Mouse (Mus musculus): ENCODE data around the gene Rin2. TPM values are rescaled to one million over a fixed set of nuclear protein-coding genes. Genes with fewer than 3 reads are reported as not detected.

The Rin2 gene
- total RNA-seq, 2 experiments from 2014 or later: 20.5 to 25.9 TPM

DNA sequence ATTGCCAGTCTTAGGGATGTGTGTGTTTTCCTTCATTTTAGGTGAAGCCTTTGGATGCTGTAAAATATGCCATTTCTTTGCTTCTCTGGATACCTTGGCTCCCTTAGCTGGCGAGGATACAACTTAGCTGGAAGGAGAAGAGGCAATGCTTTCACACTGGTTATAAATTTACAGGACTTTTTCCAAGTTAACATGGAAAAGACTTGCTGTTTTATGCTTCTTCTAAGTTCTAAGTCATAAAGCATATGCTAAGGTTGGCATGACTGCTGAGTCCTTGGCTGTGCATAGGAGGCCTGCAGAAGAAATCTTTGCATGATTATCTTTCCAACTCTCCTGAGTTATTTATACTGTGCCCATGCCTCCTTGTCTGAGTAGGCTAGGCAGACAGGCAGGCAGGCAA, 49.3 kb downstream of the Rin2 start:
- intact Hi-C loops (cut with DNase I): no loop called here
- DNase-seq (ENCODE audit: low spot score): no peak

DNA sequence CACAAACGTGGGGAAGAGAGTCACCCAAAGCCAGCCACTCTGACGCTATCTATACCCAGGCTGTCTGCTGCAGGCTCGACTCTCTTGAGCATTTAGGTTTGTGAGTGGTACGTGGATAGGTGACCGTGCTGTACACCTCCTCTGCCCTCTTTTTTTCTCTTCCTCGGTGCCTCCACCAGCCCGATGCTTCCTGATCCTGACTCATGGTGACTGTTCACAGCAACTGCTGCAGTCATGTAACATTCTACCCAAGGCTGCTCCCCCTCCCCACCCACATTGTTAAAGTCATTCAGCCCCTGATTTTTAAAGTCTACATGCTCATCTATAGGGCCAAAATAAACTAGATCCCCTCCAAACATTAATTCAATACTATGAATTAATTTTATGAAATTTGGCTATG, 54.4 kb downstream of the Rin2 start:
- intact Hi-C loops (cut with DNase I): no loop called here
- no peak for DNase-seq (ENCODE audit: low spot score)

DNA sequence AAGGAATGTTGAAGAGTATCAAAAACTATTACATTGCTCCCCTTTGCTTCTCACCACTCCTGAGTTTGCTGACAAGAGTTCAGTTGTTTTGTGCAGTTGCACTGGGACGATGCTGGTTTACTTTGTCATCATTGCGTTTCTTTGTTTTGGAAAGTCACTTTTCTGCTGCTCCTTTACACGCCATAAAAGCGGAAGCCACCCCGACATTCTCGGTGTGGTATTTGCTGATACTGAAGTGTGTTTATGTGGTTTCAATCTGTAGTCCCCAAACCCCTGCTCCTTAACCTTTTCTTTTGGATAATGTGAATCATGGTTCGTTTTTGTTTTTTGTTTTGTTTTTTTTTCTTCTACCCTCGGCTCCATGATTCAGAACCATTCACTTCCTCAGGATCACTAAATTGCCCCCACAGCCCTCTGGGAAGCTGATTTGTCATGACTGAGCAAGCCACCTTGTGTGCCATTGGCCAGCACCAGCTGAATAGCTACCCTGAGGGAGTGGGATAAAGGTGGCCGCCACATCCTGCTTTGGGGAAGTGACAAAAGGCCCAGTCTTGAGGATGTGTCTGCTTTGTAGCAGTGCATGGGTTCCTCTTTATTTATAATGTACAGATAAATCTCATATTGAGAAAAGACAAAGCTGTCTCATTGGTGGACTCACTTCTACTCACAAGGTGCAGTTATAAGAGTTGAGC, 55.3 kb downstream of the Rin2 start:
- no peak for DNase-seq (ENCODE audit: low spot score)
- intact Hi-C loops (cut with DNase I): no loop called here

DNA sequence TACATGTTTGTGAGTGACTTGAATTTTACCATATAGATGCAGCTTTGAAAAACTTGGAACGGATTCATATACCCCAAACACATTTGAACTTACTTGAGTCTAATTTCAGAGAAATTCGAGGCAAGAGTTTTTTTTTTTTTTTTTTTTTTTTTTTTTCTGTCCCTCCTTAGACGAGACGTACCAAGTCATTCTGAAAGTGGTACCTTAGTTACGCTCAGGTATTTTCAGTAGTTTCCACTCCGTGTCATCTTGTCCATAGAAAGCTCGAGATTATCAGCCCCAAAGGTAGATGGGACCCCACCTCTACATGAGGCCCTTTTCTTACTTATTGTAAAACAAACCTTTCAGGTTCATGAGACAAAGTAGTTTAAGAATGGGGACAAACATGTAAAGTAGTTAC, 55.9 kb downstream of the Rin2 start:
- no peak for DNase-seq (ENCODE audit: low spot score)
- intact Hi-C loops (cut with DNase I): no loop called here

DNA sequence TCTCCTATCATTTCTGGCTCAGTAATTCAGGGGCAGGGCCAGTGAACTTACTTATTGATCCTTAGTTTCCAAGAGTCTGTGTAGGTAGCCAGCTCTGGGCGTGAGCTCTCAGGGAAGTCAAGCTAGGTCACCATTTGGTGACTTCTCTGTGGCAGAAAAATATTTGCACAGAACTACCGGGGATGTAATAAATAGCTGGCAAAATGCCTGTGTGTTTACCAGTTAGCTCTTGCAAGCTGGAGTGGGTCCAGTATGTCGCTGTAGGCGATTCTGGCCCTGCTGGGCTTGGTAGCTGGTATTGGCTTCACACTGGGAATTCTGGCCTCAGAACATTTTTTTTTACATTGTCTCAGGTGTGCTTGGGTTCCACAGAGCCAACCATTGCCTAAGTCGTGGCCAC, 60.1 kb downstream of the Rin2 start:
- intact Hi-C loops (cut with DNase I): no loop called here
- DNase-seq (ENCODE audit: low spot score): no peak

DNA sequence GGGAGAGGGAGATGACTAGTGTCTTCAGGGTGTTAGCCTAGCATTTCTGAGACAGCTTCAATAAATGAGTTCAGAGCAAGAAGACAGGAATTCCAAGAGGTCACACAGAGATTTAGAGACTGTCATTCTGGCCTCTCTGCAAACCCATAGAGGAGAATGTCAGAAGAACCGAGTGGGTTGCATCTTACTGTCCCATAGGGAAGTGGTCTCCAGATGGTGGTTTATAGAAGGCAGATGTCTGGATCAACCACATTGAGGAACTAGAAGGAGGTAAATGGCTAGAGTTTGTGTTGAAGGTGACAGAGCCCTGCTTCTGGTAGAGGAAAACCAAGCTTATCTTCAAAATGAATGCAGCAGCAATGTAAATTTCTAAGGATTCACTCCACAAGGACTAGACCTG, 61.5 kb downstream of the Rin2 start:
- no peak for DNase-seq (ENCODE audit: low spot score)
- intact Hi-C loops (cut with DNase I): no loop called here

DNA sequence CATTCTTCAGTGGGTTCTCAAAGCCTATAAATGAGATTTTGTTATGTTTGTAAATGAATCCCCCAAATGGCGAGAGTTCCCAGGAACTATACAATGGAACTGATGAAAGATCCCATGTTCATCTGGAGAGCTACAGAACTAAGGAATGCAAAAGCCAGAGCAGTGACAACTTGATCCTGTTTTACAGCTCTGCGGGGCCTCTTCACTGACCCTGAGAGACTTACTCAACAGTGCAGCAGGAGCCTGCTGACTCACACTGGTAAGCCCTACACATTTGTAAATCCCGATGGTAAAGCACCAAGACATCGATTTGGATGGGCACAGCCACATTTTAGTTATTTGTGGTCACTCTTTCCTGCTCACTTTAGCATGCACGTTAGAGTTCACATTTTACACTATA, 62.2 kb downstream of the Rin2 start:
- intact Hi-C loops (cut with DNase I): no loop called here
- no peak for DNase-seq (ENCODE audit: low spot score)

DNA sequence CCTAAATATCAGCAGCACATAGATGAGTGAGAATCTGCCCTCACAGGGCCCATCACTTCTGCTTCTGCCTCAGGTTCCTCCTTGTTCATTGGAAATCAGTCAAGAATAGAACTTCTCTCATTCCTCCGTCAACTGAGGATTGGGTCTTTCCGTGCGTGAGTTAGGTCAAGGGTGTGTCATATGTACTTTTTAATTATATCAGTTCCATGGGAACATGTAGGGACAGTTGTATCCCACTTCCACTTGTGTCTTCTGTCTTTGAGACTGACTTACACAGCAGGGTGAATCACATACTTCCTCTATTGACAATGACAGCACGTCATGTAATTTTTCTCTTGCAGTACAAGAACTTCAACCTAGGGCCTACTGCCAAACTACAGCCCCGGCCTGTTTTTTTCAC, 65.7 kb downstream of the Rin2 start:
- intact Hi-C loops (cut with DNase I): loop anchor here (5.0 kb wide), 1 partner anchor 42 kb away; no protein-coding TSS in a partner anchor
- no peak for DNase-seq (ENCODE audit: low spot score)

DNA sequence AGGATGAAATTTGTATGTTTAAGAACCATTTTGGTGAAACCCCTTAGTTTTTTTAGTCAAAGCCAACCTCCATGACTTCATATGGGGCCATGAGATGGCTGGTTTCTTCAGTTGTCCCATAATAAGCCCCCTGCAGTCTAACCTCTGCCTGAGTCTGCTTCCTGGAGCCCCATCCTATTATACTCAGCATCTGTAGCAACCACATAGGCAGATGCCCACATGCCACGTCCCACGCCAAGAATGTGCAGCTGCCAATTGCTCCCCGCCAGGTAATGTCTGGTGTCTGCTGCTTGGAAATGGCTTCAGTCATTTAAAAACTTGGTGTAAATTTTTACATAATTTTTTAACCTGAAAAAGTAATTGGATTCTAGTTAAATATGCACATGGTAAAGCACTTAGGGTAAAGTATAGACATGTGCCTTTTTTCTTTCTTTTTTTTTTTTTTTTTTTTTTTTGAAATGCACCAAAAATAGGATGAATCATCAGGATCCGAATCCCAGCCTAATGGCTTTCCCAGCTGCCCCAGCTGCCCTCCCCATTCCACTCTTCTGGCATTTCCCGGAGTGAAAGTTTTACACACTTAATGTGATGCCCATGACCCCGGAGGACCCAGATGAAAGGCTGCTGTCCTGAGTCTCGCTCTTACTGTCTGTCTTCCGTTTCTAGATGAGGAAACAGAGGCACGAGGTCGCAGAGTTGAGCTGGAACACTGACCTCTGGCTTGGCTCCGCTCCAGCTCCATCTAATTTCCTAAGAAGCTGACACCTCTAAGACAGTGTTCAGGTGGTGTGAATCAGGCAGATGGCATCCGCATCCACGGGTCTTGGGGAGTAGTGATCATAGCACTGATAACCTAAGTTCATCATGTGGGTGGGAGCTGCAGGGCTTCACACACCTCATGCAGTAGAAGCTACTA, 68.0 kb downstream of the Rin2 start:
- DNase-seq (ENCODE audit: low spot score): no peak

DNA sequence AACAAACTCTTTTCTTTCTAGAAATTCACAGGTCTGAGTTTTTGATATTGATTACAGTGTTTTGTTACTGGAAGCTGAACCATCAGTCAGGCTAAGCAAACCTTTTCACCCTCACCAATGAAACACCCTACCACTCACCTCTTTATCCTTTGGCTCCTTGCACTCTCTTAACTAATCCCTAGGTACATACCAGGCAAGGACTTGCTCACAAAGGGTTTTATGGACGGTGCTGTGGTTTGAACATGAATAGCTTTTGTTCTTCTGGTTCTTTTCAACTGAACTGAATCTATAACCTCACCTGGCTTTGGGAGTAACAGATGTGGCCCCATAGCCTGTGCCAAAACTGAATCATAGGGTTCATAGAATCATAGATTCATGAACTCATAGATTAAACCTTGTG, 71.4 kb downstream of the Rin2 start:
- intact Hi-C loops (cut with DNase I): no loop called here
- DNase-seq (ENCODE audit: low spot score): no peak

More for the DNA sequence above, 68.0 kb downstream of the Rin2 start:
- intact Hi-C loops (cut with DNase I): loop anchor here (5.0 kb wide), 1 partner anchor 39 kb away; no protein-coding TSS in a partner anchor

DNA sequence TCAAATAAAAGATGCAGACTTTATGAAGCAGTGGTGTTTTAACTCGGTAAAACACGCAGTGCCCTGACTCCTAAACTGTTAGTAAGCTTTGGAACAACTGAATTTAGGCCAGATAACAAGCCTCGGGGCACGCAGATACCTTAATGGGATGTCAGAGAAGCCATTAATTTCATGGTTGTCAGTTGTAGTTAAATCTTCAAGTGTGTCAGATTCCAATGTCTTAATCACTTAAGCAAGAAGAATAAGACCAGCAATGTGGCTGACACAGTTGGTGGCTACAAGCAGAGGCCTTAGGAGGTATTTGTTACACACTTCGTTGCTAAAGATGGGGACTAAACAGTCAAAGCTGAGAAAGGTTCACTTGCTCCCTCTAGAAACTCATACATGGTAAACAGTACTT, 74.6 kb downstream of the Rin2 start:
- intact Hi-C loops (cut with DNase I): no loop called here
- no peak for DNase-seq (ENCODE audit: low spot score)

DNA sequence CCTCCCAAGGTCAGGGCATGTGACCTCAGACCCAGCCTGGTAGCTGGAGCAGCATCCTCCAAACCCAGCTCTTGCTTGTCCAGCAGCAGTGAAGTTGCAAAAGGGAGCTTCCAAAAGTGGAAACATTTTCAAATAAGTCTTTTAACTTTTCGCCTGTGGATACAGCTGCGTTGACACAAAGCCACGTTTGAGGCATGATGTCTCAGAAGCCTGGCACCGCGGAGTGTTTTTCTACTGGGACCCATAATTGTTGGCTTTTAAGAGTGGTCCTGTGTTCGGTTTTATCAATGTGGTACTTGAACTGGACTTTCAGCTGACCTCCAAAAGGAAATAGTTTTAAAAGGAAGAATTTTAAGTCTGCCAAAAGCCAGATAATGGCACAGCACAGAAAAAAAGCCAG, 77.6 kb downstream of the Rin2 start:
- no peak for DNase-seq (ENCODE audit: low spot score)
- intact Hi-C loops (cut with DNase I): no loop called here

DNA sequence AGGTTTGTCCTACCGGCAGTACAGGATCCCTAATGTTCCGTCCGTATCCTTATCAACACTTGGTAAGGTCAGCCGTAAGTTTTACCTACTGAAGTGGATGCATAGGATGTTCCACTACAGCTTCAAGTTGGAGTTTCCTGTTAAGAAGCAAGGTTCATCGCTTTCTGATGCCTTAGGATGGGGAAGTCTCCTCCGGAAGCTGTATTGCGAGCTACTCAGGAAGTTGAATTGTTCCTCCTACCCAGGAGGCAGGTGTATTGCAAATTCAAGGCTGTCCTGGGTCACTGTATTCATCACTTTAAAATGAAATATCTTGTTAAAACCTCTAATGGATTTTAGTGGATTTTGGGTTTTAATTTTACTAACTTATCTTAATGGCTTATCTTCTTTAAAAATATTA, 79.0 kb downstream of the Rin2 start:
- intact Hi-C loops (cut with DNase I): no loop called here
- no peak for DNase-seq (ENCODE audit: low spot score)

DNA sequence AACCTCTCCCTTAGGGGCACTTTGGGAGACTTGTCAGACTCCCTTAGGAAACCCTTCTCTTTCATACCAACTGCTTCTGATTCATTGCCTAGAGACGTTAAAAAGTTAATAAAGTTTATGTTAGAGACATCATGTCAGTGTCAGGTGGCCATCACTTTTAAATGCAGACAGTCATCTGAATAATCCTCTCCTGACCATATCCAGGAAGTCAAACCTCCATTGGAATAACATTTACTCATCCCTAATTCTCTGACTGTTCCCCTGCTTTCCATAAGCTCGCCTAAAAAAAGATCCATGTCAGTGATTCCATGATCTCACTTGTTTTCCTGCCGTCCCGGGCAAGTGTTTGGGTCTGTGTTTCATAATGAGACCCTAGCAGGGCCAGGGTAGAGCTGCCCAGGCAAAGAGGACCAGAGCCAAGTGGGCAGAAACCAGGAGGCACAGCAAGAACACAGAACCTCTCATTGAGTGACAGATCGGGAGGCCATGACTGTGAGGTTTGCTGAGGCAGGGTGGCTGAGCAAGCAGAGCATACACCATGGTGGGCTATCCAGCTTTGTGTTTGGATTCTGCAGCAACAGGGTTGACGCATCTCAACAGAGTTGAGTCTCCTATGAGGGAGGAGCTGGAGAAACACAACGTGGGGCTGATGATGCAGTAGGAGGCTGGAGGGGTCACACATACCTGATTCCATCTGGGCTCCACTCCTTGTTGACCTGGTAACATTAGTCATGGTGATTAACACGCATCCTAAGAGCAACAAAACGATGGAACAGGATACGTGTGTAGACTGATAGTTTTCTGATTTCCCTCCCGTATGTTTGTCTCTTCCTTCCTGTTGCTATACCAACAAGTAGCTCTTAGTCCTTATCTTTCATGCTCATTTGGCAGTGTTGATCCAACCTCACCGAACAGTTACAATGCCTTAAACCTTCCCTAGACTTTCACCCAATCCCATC, 81.1 kb downstream of the Rin2 start:
- intact Hi-C loops (cut with DNase I): no loop called here
- DNase-seq (ENCODE audit: low spot score): no peak

DNA sequence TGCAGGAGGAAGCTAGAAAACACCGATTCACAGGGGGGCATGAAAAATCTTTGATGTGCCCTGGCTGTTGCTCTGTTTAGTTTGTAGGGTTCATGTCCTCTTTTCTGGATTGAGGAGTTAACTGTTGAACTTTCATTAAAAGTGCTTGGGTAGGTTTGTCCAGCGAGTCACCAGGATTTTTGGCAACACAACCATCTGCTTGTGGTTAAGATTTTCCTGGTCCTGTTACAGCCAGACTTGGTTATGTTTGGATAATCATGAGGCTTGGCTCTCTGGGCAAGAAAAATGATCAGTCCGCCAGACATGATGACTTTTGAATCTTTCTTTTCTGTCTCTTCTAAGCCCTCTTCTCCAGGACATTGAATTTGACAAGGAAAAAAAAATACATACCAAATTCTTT, 85.1 kb downstream of the Rin2 start:
- intact Hi-C loops (cut with DNase I): no loop called here
- no peak for DNase-seq (ENCODE audit: low spot score)

DNA sequence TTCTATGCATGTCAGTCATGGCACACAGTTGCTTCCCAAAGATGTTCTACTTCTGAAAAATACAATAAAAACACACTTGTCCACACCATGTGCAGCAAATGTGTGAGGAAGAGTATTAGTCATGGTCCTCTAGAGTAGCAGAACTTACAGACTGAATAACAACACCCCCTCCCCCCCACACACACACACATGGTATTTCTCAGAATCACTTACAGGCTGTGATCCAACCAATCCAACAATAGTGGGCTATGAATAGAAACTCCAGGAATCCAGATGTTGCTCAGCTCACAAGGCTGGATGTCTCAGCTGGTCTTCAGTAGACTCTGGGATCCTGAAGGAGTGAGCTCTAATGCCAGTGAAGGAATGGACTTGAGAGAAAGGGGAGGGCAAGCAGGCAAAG, 86.4 kb downstream of the Rin2 start:
- no peak for DNase-seq (ENCODE audit: low spot score)
- intact Hi-C loops (cut with DNase I): no loop called here

DNA sequence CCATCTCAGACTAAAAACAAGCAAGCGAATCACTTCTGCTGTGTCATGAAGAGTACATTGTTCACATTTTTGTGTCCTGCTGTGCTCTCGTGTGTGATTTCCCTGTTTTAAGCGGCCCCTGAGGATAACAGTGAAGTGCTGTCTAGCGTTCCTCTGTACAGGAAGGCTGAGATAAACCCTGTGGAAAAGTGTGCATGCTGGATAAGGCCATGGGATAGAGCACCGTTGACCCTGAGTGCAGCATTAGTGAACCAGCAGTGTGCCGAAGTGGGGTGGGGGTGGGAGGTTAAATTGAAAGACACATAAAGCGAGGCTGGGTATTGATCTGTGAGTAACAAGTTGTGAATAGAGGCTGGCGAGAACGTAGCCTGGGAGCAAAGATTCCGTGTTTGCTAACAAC, 94.9 kb downstream of the Rin2 start:
- intact Hi-C loops (cut with DNase I): no loop called here
- DNase-seq (ENCODE audit: low spot score): no peak

DNA sequence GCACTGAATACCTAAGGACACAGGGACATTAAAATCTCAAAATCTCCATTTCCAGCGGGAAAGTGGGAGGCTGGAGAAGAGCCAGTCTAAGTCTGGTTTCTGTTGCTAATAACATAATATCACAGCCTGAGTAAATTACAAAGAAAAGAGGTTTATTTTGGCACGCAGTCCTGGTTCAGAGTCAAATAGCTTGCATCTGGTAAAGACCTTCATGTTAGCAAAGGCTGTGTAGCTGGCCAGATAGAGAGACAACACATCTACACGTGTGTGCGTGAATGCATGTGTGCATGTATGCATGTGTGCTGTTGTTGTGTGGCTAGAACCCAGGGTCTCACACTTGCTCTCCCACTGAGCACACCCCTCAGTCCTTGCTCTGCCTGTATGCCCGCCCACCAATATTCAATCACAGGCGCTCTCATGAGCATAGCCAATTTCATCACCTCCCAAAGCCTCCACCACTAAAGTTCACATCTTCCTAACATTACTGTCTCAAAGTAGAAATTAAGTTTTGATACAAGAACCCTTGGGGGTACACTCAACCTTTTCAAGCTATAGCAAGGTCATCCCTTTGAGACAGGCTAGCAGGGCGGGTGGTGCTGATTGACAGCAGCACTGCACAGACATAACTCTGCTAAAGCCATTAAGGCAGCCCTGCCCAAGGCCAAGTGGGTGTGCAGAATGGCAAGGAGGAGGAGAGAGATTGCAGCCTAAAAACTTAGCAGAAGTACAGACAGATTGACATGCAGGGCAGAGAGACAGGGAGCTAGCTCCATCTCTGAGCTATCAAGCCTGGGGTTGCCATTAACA, 95.9 kb downstream of the Rin2 start:
- no peak for DNase-seq (ENCODE audit: low spot score)
- intact Hi-C loops (cut with DNase I): no loop called here

DNA sequence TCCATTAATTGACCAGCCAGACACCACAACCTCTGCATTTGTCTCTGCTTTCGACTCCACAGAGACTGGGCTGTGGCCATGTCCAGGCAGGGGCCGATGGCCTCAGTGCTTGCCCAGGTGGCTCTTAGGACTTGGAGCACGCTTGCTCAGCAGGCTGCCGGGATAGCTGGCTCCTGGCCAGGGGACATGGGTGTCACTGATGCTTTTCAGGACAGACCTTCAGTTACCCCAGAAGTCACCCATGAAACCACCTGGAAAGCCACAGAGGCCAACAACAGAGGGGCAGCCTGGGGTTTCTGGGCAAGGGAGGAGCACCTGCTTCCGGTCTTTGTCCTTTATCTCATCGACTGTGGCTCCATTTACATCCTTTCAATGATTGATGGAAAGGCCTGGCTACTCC, 108.2 kb downstream of the Rin2 start:
- intact Hi-C loops (cut with DNase I): loop anchor here (5.0 kb wide), 1 partner anchor 41 kb away; no protein-coding TSS in a partner anchor

More for the DNA sequence above, 108.2 kb downstream of the Rin2 start:
- DNase-seq (ENCODE audit: low spot score): no peak
